16 mouse cellular contexts compared by ENCODE assay signal in the genomic region with DNA sequence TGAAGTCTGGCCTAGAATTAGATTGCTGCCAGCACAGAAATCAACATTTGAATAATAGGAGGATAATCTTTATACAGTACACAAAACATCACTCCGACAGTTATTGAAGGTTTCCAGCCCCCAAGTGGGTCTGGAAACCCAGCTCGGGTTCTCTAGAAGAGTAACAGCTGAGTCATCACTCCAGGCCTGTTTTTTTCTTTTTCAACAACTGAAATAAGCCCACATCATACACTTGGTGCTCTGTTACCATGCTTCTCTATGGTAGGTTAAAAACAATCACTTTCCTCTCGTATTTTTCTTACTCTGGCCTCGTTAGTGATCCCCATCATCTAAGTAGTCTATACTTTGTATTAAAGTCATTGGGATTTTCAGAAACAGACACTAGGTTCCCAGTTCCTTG.
"Had no signal": no experiment of that assay in that cellular context is flagged by ENCODE, and none has a peak within 500 bp of the region (broad histone marks: within the 10 kb centered on the region; RNA-seq: fewer than 3 reads in every experiment).

No protein-coding gene starts in this region.

- ATAC-seq: liver, embryonic 12.5 days; midbrain, embryonic 15.5 days had no signal

- H3K9ac ChIP-seq: limb, embryonic 15.5 days; liver, embryonic 12.5 days; lung, embryonic 14.5 days; midbrain, embryonic 15.5 days had no signal

- H3K4me3 ChIP-seq: limb, embryonic 15.5 days; liver, embryonic 12.5 days; midbrain, embryonic 10.5 days; midbrain, embryonic 15.5 days had no signal

- H3K27me3 ChIP-seq: limb, embryonic 15.5 days; liver, embryonic 12.5 days; midbrain, embryonic 15.5 days had no signal

- H3K4me2 ChIP-seq: limb, embryonic 15.5 days; liver, embryonic 12.5 days; lung, embryonic 14.5 days; midbrain, embryonic 15.5 days had no signal

- DNase-seq: kidney, adult 11 months; kidney, adult 9 months; kidney, postnatal 14 days; layer of hippocampus, adult 9-11 months; layer of hippocampus, postnatal 36 days; left cerebral cortex, postnatal 4 days; lung, embryonic 14.5 days; lung, postnatal 10 days; lung, postnatal 4 days; right cerebral cortex, adult 18-20 months; right cerebral cortex, postnatal 25 days; thymus, postnatal 14 days had no signal

- H3K27ac ChIP-seq: limb, embryonic 15.5 days; liver, embryonic 12.5 days; midbrain, embryonic 10.5 days; midbrain, embryonic 15.5 days had no signal

- H3K9me3 ChIP-seq: midbrain, embryonic 15.5 days had no signal
